Mouse (Mus musculus) ES-E14 (cell line): ENCODE data around the gene Prrc2a.

ENCODE experiments used
- ZC3H11A ChIP-seq: IDR thresholded peaks from 2 replicates; pipeline ENCODE4 v1.6.1; 2012; ENCODE audit warnings: low read depth, mild to moderate bottlenecking, inconsistent platforms, low read length, borderline replicate concordance
- ZNF384 ChIP-seq: IDR thresholded peaks from 2 replicates; pipeline ENCODE4 v1.6.1; 2012; ENCODE audit warnings: low read depth, low read length, inconsistent platforms

DNA sequence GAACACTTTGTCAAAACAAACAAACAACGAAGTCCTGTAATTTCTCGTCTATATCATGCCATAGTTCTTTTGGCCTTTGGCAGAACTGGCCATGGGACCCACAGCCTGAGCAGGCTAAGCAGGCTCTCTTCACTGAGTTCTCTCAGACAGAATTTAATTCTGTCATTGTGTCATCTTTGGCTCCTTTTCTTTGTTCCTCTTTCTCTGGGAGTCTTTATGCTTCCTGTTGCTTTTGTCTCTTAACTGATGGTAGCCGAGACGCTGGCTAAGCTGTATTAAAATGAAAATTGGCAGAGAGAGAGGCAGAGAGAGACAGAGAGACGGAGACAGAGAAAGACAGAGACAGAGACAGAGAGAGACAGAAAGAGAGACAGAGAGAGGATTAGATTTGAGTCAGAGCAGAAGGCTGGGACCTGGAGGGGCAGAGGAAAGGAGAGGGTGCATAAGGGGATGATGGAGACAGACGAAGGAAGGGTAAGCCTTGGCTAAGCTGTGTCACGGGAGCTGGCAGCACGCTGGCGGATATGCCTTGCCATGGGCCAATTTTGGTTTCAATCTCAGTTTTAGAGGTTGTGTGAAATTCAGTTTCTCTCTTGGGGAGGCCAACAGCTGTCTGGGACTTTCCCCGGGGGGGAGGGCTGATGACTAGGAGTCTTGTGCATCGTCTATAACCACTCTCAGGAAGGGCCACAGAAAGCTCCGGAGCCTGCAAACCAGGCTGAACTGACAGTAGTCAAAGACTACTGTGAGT, 45.3 kb upstream of the Prrc2a start:
- TF ChIP-seq ZC3H11A (no peak), ZNF384 (no peak)
